Mouse (Mus musculus) limb, embryonic 14.5 days (tissue): ENCODE measurements around the gene S1pr4. TPM values are rescaled to one million over a fixed set of nuclear protein-coding genes. Genes with fewer than 3 reads are reported as not detected.

Experiments
- ATAC-seq: fragments of 200-750 bp; cut with Nextera tagmentation; 2 replicates; pipeline ENCODE4 v1.8.0; 2017; ENCODE audit warnings: low read depth, moderate number of reproducible peaks, moderate TSS enrichment; ENCODE audit not compliant: low FRiP score
- DNase-seq: peaks from one replicate; pipeline ENCODE4 v3.0.0-alpha.2; 2015; ENCODE audit warnings: low spot score
- H3K27ac ChIP-seq: fragments of 300-500 bp; sonication (generic); replicated peaks from 2 replicates; pipeline ENCODE4 v1.5.1; 2014; ENCODE audit warnings: low read depth, mild to moderate bottlenecking, low read length, moderate library complexity, mixed read lengths
- H3K27me3 ChIP-seq: fragments of 300-500 bp; sonication (generic); 2 replicates; pipeline ENCODE4 v1.6.1; 2014; ENCODE audit warnings: low read length, mixed read lengths; ENCODE audit not compliant: control insufficient read depth, insufficient read depth
- H3K36me3 ChIP-seq: fragments of 300-500 bp; sonication (generic); 2 replicates; pipeline ENCODE4 v1.6.1; 2014; ENCODE audit warnings: mild to moderate bottlenecking, low read length, moderate library complexity, mixed read lengths; ENCODE audit not compliant: control insufficient read depth, insufficient read depth
- H3K4me1 ChIP-seq: fragments of 300-500 bp; sonication (generic); 2 replicates; pipeline ENCODE4 v1.6.1; 2014; ENCODE audit warnings: antibody characterized with exemption, low read length, mixed read lengths; ENCODE audit not compliant: control insufficient read depth, insufficient read depth
- H3K4me2 ChIP-seq: fragments of 300-500 bp; sonication (generic); replicated peaks from 2 replicates; pipeline ENCODE4 v1.6.1; 2014; ENCODE audit warnings: low read depth, mild to moderate bottlenecking, low read length, moderate library complexity; ENCODE audit not compliant: severe bottlenecking
- H3K4me3 ChIP-seq: fragments of 300-500 bp; sonication (generic); replicated peaks from 2 replicates; pipeline ENCODE4 v1.5.1; 2014; ENCODE audit warnings: low read length
- H3K9ac ChIP-seq: fragments of 300-500 bp; sonication (generic); 2 replicates; pipeline ENCODE4 v1.6.1; 2014; ENCODE audit warnings: mild to moderate bottlenecking, low read depth, low read length, moderate library complexity; ENCODE audit not compliant: severe bottlenecking
- H3K9me3 ChIP-seq: fragments of 300-500 bp; sonication (generic); 2 replicates; pipeline ENCODE4 v1.6.1; 2016; ENCODE audit warnings: low read length; ENCODE audit not compliant: control insufficient read depth
- POLR2A ChIP-seq: fragments of 200-500 bp; IDR thresholded peaks from 2 replicates; pipeline ENCODE4 v1.8.0; 2012; ENCODE audit warnings: inconsistent platforms, mild to moderate bottlenecking, moderate library complexity, borderline replicate concordance; ENCODE audit not compliant: insufficient read depth, insufficient read length; ENCODE audit errors: extremely low read depth
- WGBS: fragments of 180-500 bp; shearing (Covaris S2); extraction: QIAGEN DNeasy Blood & Tissue Kit; methylation state at CpG from one replicate; pipeline ENCODE4 v1.1.7; 2014; 5-methylcytosine and 5-hydroxymethylcytosine counted together
- polyA plus RNA-seq, 2 experiments: library from polyadenylated mRNA; depleted of rRNA in 1 of 2; stranded (reverse) in 1 of 2; unstranded in 1 of 2; fragments of >200 nt; fragmentation: Nextera tagmentation in 1 of 2; extraction: Ambion mirVana in 1 of 2; gene quantifications; 2 replicates each; pipeline versions ENCODE4 v1.2.1 to v1.2.3; 2012 to 2014

S1pr4 gene
- polyA plus RNA-seq, 2 experiments: 0.50 to 0.66 TPM

DNA sequence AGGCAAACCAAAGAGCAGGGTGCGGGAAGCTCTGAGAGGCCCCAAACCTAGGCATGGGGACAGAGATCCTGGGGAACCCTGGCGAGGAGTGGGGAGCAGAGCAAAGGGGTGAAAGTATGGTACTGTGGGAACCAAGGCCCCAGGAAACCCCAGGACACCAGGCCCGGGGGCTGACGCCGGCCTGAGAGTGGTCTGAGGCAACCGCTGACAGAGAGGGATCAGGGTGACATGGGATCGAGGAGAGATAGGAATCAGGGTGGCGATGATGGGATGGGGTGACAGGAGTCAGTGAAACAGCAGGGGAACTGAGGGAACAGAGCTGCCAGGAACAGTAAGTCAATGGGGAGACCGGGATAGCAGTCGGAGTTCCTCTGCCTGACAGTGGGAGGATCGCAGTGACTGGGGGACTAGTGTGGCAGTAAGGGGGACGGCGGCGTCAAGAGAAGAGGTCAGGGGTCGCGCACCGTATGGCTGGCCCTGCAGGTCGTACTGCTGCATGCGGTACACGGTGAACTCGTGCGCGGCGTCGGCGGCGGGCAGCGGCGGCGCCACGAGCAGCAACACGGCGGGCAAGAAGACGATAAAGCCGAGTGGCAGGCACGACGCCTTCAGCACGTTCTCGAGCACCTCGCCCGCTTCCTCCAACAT lies 4.2 kb downstream of the S1pr4 start:
- DNase-seq (no peak), ATAC-seq (peak; percentile 16; the same call in 1 of the 2 replicates)
- Histone ChIP-seq H3K4me3 (peak overlapping the region; percentile 79), H3K9me3 (no peaks in the 10 kb centered on the region), H3K27me3 (no peaks in the 10 kb centered on the region), H3K4me2 (peak overlapping the region; percentile 96), H3K4me1 (peaks cover 12% of the 10 kb centered on the region), H3K9ac (peak overlapping the region; percentile 80), H3K36me3 (peaks cover 27% of the 10 kb centered on the region), H3K27ac (no peak overlapping the region; the same call in none of the 2 replicates)
- TF ChIP-seq POLR2A: no peak
- WGBS: 3% methylated on average over 37 of the region's 41 CpGs

DNA sequence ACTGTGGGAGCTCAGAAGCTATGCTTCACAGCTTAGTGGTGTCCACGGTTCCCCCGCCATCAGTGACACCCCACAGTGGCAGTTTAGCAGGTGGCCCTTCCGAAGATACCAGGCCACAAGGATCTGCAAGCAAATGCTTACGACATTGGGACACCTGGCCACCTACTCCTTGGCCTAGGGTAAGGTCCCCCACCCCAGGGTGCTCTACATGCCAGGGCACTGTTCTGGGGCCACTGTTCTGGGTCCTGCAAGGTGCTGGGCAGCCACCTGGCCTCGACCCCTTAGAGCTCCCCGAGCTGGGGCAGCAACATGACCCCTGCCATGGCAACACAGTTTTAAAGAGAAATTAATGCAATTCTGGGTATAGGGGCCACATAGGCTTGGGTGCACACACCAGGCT lies 4.8 kb downstream of the S1pr4 start:
- no peak for DNase-seq
- 78% methylated on average over 6 of the region's 6 CpGs for WGBS
- peak overlapping the region; percentile 79 for H3K4me3 ChIP-seq
- peak overlapping the region; percentile 96 for H3K4me2 ChIP-seq
- no peaks in the 10 kb centered on the region for H3K27me3 ChIP-seq
- no peak for ATAC-seq
- TF ChIP-seq POLR2A: no peak
- peak overlapping the region; percentile 80 for H3K9ac ChIP-seq
- no peaks in the 10 kb centered on the region for H3K9me3 ChIP-seq
- H3K4me1 ChIP-seq: peaks cover 12% of the 10 kb centered on the region
- peaks cover 33% of the 10 kb centered on the region for H3K36me3 ChIP-seq
- no peak overlapping the region; the same call in 1 of the 2 replicates for H3K27ac ChIP-seq

DNA sequence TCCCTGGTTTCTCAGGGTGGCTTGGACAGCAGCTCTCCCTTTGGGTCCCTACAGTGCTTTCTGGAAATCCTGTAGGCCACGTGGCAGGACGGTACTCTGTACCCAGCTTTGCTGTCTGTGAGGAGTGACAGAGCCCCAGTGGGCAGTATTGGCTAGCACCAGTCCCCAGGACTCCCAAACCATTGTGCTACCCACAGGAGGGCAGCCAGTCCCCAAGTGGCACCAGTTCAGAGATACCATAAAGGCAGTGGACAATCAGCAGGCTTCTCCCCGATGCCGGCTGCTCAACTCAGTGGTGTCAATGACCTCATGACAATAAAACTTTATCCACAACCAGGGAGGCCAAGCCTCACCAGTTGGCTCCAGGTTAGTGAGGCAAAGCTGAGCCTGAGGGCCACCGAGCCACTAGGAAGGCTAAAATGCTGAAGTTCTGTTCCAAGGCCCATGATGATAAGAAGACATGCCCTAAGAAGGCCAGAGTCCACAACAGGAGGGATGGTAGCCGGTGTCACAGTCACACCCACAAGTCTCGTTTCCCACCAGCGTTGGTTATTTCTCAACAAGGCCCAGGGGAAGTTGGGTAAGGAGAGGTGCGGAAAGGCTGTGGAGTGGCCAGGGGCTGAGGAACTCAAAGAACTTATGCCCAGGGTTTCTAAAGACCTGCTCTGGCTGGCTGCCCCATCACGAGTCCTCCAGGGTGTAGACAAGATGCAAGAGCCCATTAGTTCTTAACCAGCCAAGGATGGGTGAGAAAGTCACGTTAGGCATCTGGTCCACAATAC lies 5.5 kb downstream of the S1pr4 start:
- peak overlapping the region; percentile 80; the same call in 1 of the 2 replicates for H3K9ac ChIP-seq
- TF ChIP-seq POLR2A: no peak
- no peak overlapping the region for H3K4me3 ChIP-seq

DNA sequence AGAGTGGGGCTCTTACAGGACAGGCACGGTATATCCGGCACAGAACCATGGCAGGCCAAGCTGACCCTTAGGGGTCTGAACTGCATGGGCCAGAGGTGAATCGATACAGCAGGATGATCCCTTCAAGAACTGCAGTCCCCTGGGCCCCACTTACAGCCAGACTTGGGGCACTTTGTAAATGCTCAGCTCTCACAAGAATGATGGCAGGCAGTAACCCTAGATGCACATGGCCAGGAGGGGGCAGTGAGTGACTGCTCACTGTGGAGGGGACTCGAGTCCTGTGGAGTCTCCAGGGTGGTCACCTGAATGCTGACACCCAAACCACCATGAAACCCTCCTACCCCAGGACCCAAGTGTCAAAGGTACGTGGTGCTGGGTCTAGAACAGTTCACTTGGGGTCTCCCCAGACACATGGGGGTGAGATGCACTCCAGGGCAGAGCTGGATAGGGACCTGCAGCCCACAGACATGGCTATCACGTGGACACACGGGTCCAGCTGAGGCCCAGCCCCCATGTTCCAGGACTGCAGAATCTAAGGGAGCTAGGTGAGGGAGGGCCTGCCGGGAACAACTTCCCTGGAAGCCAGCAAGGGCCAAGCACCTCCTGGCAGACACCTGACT lies 6.2 kb downstream of the S1pr4 start:
- no peak overlapping the region for H3K4me3 ChIP-seq
- WGBS: 78% methylated on average over 8 of the region's 8 CpGs
- H3K36me3 ChIP-seq: peaks cover 47% of the 10 kb centered on the region
- H3K27ac ChIP-seq: no peak overlapping the region
- no peak overlapping the region for H3K9ac ChIP-seq
- H3K27me3 ChIP-seq: no peaks in the 10 kb centered on the region
- no peak for DNase-seq
- H3K4me1 ChIP-seq: peaks cover 12% of the 10 kb centered on the region
- no peaks in the 10 kb centered on the region for H3K9me3 ChIP-seq
- no peak for TF ChIP-seq POLR2A
- no peak overlapping the region for H3K4me2 ChIP-seq
- ATAC-seq: no peak

More for the DNA sequence above, 5.5 kb downstream of the S1pr4 start:
- Histone ChIP-seq H3K36me3 (peaks cover 40% of the 10 kb centered on the region), H3K4me2 (peak overlapping the region; percentile 96; the same call in 1 of the 2 replicates), H3K4me1 (peaks cover 12% of the 10 kb centered on the region), H3K9me3 (no peaks in the 10 kb centered on the region), H3K27ac (no peak overlapping the region), H3K27me3 (no peaks in the 10 kb centered on the region)
- DNase-seq (no peak), ATAC-seq (no peak)
- 80% methylated on average over 11 of the region's 11 CpGs for WGBS

DNA sequence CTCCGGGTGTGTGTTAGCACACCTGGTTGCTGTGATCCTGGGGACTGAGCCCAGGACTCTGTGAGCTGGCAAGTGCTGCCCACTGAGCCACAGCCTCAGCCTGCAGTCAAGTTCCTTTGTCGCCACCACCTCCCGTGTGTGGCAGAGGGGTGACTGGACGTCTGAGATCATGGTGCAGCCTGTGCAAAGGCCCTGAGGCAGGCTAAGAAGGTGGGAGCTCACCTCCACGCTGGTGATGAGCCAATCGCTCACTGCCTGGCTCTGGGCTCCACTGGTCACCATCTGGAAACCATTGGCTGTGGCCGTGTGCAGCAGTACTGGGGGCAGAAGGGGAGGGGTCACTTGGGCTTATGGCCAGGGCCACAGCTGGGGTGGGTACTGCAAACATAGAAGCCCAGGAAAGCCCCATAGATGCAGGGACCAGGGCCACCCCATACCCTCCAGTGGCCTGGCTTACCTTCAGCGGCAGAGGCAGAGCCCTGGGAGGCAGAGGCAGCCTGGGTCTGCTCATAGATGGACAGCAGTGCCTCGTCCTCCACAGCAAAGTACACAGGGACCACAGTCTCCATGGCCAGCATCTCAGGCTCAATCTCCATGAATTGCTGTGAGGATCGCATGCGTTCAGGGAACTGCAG lies 7.2 kb downstream of the S1pr4 start:
- Histone ChIP-seq H3K4me2 (no peak overlapping the region), H3K36me3 (peaks cover 56% of the 10 kb centered on the region), H3K4me1 (peaks cover 12% of the 10 kb centered on the region), H3K9ac (no peak overlapping the region), H3K27me3 (no peaks in the 10 kb centered on the region), H3K27ac (no peak overlapping the region), H3K9me3 (no peaks in the 10 kb centered on the region), H3K4me3 (no peak overlapping the region)
- DNase-seq (no peak), ATAC-seq (no peak)
- WGBS: 80% methylated on average over 11 of the region's 11 CpGs
- TF ChIP-seq POLR2A: no peak
